Mouse (Mus musculus): Measurements from ENCODE around the gene Pacsin1. TPM values are rescaled to one million over a fixed set of nuclear protein-coding genes. Genes with fewer than 3 reads are reported as not detected.

Pacsin1 gene
- 4.4 and 6.1 TPM in 2 replicates for polyA plus RNA-seq (2014; fragmentation: Nextera tagmentation; extraction: Ambion mirVana)

DNA sequence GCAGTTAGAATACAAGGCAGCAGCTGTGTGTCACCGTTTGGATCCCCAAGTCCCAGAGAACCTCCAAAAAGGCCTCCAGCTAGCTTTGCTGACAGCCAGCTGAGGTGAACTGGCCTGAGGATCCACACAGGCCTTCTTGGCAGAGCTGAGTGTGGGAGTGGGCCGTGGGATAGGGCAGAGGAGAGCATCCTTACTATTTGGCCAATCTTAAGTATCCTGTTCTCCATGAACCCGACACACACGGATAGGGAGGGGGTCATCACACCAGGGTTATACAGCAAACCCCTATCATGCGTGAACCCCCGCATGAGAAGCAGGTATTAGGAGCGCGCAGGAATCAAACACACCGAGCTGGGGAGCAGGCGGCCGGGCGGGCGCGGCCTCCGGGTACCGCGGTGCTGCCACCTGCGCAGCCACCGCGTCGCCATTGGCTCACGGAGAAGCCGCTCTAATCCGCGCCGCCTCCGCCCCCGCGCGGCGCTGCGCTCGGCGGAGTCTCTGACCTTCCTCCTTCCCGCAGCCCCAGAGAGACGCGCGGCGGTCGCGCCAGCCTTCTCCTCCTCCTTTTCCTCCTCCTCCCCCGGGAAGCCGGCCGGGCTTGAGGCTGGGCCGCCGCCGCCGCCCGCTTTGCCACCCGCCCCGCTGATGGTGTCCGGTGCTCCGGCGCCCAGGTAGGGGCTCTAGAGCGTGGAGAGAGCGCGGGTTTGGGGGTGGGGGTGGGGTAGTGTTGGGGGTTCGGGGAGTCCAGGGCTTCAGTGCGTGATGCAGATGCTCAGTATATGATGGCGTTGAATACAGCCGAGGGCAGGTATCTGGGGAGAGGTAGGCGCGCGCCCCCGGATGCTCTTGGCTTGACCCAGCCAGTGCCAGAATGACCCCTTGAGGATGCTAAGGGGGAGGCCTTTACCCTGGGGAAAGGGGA lies at the start of gene Pacsin1:
Gene Pacsin1 (plus strand): TSS at position 421 of the 922 bp plus-strand sequence.
- Histone ChIP-seq H3K4me1 (ENCODE audit: control insufficient read depth, insufficient read depth, low read length) (peaks cover 13% of the 10 kb centered on the region), H3K27me3 (replicated peaks; ENCODE audit: control insufficient read depth, insufficient read depth, low read length) (peaks cover 17% of the 10 kb centered on the region), H3K36me3 (ENCODE audit: control insufficient read depth, insufficient read depth, low read length) (no peaks in the 10 kb centered on the region), H3K9me3 (ENCODE audit: control insufficient read depth, low read length) (no peaks in the 10 kb centered on the region), H3K4me3 (ENCODE audit: low read depth, low read length) (peak within 1 kb of the TSS; percentile 51), H3K27ac (replicated peaks; ENCODE audit: low read depth, low read length) (no peak within 1 kb of the TSS), H3K9ac (ENCODE audit: low read depth, low read length) (peak within 1 kb of the TSS; percentile 58), H3K4me2 (ENCODE audit: low read depth, low read length) (peak within 1 kb of the TSS; percentile 97)
- ATAC-seq (ENCODE audit: low read depth) (peak; percentile 90), DNase-seq (ENCODE audit: low spot score) (peak; percentile 56)
- 2% methylated on average over 40 of the region's 65 CpGs for WGBS

DNA sequence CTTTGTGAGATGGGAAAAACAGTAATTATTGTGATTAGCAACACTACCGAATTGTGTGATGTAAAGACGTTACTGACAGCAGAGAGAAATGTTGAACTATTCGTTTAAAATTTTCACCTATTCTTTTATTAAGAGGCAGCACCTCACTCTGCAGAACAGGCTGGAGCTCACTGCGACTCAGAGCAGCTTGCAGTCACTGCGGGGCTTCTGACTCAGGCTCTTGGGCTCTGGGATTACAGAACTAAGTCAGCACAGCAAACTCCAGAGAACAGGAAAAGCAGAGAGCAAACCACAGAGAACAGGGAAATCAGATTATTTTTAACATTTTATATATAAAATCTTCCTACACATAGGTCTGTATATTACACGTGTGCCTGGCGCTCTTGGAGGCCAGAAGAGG lies 45.7 kb upstream of the Pacsin1 start:
- Histone ChIP-seq H3K4me2 (ENCODE audit: low read depth, low read length) (no peak overlapping the region), H3K9ac (ENCODE audit: low read depth, low read length) (no peak overlapping the region), H3K27ac (replicated peaks; ENCODE audit: low read depth, low read length) (no peak overlapping the region), H3K27me3 (replicated peaks; ENCODE audit: control insufficient read depth, insufficient read depth, low read length) (no peaks in the 10 kb centered on the region), H3K4me3 (ENCODE audit: low read depth, low read length) (no peak overlapping the region), H3K4me1 (ENCODE audit: control insufficient read depth, insufficient read depth, low read length) (no peaks in the 10 kb centered on the region), H3K9me3 (ENCODE audit: control insufficient read depth, low read length) (no peaks in the 10 kb centered on the region), H3K36me3 (ENCODE audit: control insufficient read depth, insufficient read depth, low read length) (no peaks in the 10 kb centered on the region)
- 87% methylated on average over 7 of the region's 7 CpGs for WGBS
- DNase-seq (ENCODE audit: low spot score) (no peak), ATAC-seq (ENCODE audit: low read depth) (no peak)

DNA sequence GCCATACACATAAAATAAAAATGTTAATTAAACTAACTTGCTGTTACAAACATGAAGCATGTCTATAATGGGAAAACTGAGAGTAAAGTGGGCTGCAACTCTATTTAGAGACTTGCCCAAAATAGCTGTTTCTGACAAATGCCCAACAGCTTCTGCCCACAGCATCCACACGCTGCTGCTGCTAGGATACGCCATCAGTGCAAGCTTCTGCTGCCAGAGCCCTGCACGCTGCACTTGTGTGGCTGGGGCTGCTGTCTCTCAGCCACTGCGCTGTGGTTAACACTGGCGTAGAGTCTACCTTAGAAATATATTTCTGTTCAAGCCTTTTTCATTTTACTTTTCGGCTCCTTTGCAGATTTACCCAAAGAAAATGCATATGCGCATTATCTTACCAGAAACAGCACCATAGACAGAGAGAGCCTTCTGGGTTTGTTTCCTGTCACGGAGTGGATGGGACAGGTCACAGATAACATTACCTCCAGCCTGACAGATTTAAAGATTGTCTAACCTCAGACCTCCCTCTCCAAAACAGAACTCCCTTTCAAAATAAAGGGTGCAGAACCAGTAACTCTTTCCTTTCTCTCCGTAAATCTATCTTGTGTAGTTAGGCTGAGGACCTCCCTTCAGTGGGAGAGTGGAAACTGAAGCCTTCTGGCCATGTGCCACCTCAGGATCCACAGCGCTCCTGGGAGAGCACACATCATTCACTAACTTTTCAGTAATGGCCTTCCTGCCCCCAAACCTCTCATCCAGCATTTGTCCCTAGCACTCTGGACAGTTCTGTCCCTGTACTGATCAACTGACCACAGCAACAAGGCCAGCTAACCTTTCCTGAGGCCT lies 44.4 kb upstream of the Pacsin1 start:
- Histone ChIP-seq H3K36me3 (ENCODE audit: control insufficient read depth, insufficient read depth, low read length) (no peaks in the 10 kb centered on the region), H3K4me1 (ENCODE audit: control insufficient read depth, insufficient read depth, low read length) (no peaks in the 10 kb centered on the region), H3K27me3 (replicated peaks; ENCODE audit: control insufficient read depth, insufficient read depth, low read length) (no peaks in the 10 kb centered on the region), H3K9ac (ENCODE audit: low read depth, low read length) (peak overlapping the region; percentile 11; the same call in 1 of the 2 replicates), H3K9me3 (ENCODE audit: control insufficient read depth, low read length) (no peaks in the 10 kb centered on the region), H3K27ac (replicated peaks; ENCODE audit: low read depth, low read length) (no peak overlapping the region; the same call in 1 of the 2 replicates), H3K4me2 (ENCODE audit: low read depth, low read length) (no peak overlapping the region), H3K4me3 (ENCODE audit: low read depth, low read length) (no peak overlapping the region)
- DNase-seq (ENCODE audit: low spot score), result no peak
- ATAC-seq (ENCODE audit: low read depth), result no peak
- 72% methylated on average over 10 of the region's 10 CpGs for WGBS

DNA sequence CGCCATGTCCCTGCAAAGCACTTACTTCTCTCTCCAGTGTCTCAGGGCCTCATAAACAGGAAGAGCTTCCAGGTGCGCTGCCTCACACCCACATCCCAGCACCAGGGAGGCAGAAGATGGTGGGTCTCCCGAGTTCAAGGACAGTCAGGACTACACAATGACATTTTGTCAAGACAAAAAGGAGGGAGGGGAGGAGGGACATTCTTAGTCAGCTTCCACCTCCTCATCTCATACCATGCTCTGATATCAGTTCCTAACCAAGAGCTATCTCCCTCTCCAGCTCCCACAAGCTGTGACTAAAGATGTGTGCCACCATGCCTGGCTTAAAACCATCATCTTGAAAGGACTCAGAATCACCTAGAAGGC lies 43.8 kb upstream of the Pacsin1 start:
- no peak overlapping the region for H3K4me3 ChIP-seq (ENCODE audit: low read depth, low read length)
- no peak for ATAC-seq (ENCODE audit: low read depth)
- no peak overlapping the region for H3K9ac ChIP-seq (ENCODE audit: low read depth, low read length)
- 68% methylated on average over 3 of the region's 3 CpGs for WGBS
- H3K4me1 ChIP-seq (ENCODE audit: control insufficient read depth, insufficient read depth, low read length), result no peaks in the 10 kb centered on the region
- 0 out of 2 replicates have a peak, but pooled peaks cover under 1% of the 10 kb centered on the region for H3K36me3 ChIP-seq (ENCODE audit: control insufficient read depth, insufficient read depth, low read length)
- no peak overlapping the region for H3K4me2 ChIP-seq (ENCODE audit: low read depth, low read length)
- no peak overlapping the region for H3K27ac ChIP-seq (replicated peaks; ENCODE audit: low read depth, low read length)
- no peaks in the 10 kb centered on the region for H3K27me3 ChIP-seq (replicated peaks; ENCODE audit: control insufficient read depth, insufficient read depth, low read length)
- H3K9me3 ChIP-seq (ENCODE audit: control insufficient read depth, low read length), result no peaks in the 10 kb centered on the region
- DNase-seq (ENCODE audit: low spot score), result no peak

DNA sequence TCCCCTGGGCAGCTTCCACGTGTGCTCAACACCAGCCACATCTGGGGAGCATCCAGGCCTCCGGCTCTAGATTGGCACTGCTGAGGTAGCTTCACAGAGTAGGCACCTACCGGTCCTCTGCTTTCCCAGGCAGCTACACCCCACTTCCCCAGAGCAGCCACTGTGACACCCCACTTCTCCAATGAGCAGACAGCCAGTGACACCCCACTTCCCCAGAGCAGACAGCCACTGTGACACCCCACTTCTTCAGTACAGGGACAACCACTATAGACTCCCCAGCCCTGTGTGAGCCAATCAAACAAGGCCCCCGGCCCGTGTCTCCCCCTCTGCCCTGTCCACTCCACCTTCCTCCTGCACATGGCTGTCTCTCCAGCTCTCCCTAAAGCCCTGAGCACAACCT lies 43.3 kb upstream of the Pacsin1 start:
- Histone ChIP-seq H3K9ac (ENCODE audit: low read depth, low read length) (no peak overlapping the region), H3K4me1 (ENCODE audit: control insufficient read depth, insufficient read depth, low read length) (no peaks in the 10 kb centered on the region), H3K4me3 (ENCODE audit: low read depth, low read length) (no peak overlapping the region), H3K27ac (replicated peaks; ENCODE audit: low read depth, low read length) (no peak overlapping the region), H3K9me3 (ENCODE audit: control insufficient read depth, low read length) (no peaks in the 10 kb centered on the region), H3K27me3 (replicated peaks; ENCODE audit: control insufficient read depth, insufficient read depth, low read length) (no peaks in the 10 kb centered on the region), H3K36me3 (ENCODE audit: control insufficient read depth, insufficient read depth, low read length) (0 out of 2 replicates have a peak, but pooled peaks cover 6% of the 10 kb centered on the region), H3K4me2 (ENCODE audit: low read depth, low read length) (no peak overlapping the region)
- WGBS, result 79% methylated on average over 5 of the region's 5 CpGs
- DNase-seq (ENCODE audit: low spot score) (no peak), ATAC-seq (ENCODE audit: low read depth) (no peak)

DNA sequence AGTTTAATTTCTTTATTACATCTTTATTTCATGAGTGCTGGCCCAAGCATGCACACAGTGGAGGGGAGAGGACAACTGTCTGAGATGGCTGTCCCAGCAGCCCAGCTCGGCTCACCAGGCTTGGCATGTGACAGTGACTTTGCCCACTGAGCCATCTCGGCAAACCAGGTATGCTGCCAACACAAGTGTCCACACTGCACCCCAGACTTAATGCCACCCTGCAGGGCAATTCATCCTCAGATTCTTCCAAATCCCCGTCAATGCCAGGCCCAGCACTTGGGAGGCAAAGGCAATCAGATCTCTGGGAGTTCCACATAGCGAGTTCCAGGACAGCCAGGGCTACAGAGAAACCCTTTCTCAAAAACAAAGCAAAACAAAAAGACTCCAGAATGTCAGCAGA lies 42.3 kb upstream of the Pacsin1 start:
- WGBS, result 85% methylated on average over 4 of the region's 4 CpGs
- H3K27me3 ChIP-seq (replicated peaks; ENCODE audit: control insufficient read depth, insufficient read depth, low read length), result no peaks in the 10 kb centered on the region
- ATAC-seq (ENCODE audit: low read depth) (no peak), DNase-seq (ENCODE audit: low spot score) (no peak)
- 0 out of 2 replicates have a peak, but pooled peaks cover 5% of the 10 kb centered on the region for H3K9me3 ChIP-seq (ENCODE audit: control insufficient read depth, low read length)
- peaks cover 14% of the 10 kb centered on the region; the same call in 1 of the 2 replicates for H3K36me3 ChIP-seq (ENCODE audit: control insufficient read depth, insufficient read depth, low read length)
- H3K27ac ChIP-seq (replicated peaks; ENCODE audit: low read depth, low read length), result no peak overlapping the region
- H3K4me2 ChIP-seq (ENCODE audit: low read depth, low read length), result no peak overlapping the region
- no peaks in the 10 kb centered on the region for H3K4me1 ChIP-seq (ENCODE audit: control insufficient read depth, insufficient read depth, low read length)
- no peak overlapping the region for H3K4me3 ChIP-seq (ENCODE audit: low read depth, low read length)
- H3K9ac ChIP-seq (ENCODE audit: low read depth, low read length), result no peak overlapping the region

DNA sequence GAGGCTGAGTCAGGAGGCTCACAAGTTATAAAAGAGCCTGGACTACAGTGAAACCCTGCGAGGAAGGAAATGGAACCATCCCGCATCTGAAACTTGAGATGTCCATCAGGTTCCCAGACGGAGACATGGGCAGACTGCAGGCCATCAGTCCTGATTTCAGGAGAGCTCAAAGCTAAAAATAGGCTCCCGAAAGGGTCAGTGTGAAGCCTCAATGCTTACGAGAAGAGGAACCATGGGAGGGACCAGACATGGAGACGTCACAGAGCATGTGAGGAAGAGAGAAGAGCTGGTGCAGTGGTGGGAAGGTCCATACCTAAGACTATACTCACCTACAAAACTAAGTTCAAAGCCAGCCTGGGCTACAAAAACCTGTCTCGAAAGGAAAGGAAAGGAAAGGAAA lies 39.9 kb upstream of the Pacsin1 start:
- H3K36me3 ChIP-seq (ENCODE audit: control insufficient read depth, insufficient read depth, low read length), result peaks cover 24% of the 10 kb centered on the region; the same call in 1 of the 2 replicates
- no peak overlapping the region for H3K4me2 ChIP-seq (ENCODE audit: low read depth, low read length)
- no peak overlapping the region for H3K27ac ChIP-seq (replicated peaks; ENCODE audit: low read depth, low read length)
- H3K4me3 ChIP-seq (ENCODE audit: low read depth, low read length), result no peak overlapping the region
- WGBS, result 70% methylated on average over 7 of the region's 7 CpGs
- DNase-seq (ENCODE audit: low spot score), result no peak
- H3K27me3 ChIP-seq (replicated peaks; ENCODE audit: control insufficient read depth, insufficient read depth, low read length), result no peaks in the 10 kb centered on the region
- peaks cover under 1% of the 10 kb centered on the region for H3K4me1 ChIP-seq (ENCODE audit: control insufficient read depth, insufficient read depth, low read length)
- 0 out of 2 replicates have a peak, but pooled peaks cover 5% of the 10 kb centered on the region for H3K9me3 ChIP-seq (ENCODE audit: control insufficient read depth, low read length)
- H3K9ac ChIP-seq (ENCODE audit: low read depth, low read length), result no peak overlapping the region
- ATAC-seq (ENCODE audit: low read depth), result no peak

DNA sequence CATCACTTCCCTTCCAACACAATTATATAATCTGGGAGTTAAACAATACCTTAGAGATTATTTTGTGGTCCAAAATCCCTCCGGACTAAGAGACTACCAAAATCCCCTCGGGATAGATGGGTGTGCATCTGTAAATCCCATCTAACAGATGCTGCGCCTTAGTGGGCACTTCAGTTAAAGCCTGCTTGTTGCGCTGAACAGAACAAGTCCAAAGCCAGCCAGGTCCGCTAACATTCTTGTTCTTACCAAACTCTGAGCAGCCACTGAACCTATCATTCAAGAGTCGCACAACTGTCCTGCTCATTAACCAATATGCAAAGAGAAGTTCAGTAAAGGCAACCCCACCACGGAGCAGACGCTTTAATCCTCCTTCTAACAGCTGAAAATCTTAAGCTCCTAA lies 34.1 kb upstream of the Pacsin1 start:
- Histone ChIP-seq H3K4me3 (ENCODE audit: low read depth, low read length) (peak overlapping the region; percentile 98), H3K9ac (ENCODE audit: low read depth, low read length) (peak overlapping the region; percentile 99), H3K4me1 (ENCODE audit: control insufficient read depth, insufficient read depth, low read length) (peaks cover 17% of the 10 kb centered on the region), H3K36me3 (ENCODE audit: control insufficient read depth, insufficient read depth, low read length) (peaks cover 24% of the 10 kb centered on the region; the same call in 1 of the 2 replicates), H3K9me3 (ENCODE audit: control insufficient read depth, low read length) (0 out of 2 replicates have a peak, but pooled peaks cover 5% of the 10 kb centered on the region), H3K27me3 (replicated peaks; ENCODE audit: control insufficient read depth, insufficient read depth, low read length) (no peaks in the 10 kb centered on the region), H3K27ac (replicated peaks; ENCODE audit: low read depth, low read length) (peak overlapping the region; percentile 94; the same call in 1 of the 2 replicates), H3K4me2 (ENCODE audit: low read depth, low read length) (peak overlapping the region; percentile 69)
- 33% methylated on average over 8 of the region's 8 CpGs for WGBS
- DNase-seq (ENCODE audit: low spot score), result peak; percentile 52
- ATAC-seq (ENCODE audit: low read depth), result no peak
